In genomic region chr10:121256115-121256825, GRCm38 (mm10) we compare ENCODE assay signal across 8 mouse cellular contexts.
A peak's percentile ranks its signal among the peaks of the same experiment; 100 is the strongest.
DNase-seq lines count a peak whose midpoint lies in the region; ATAC-seq lines count a peak whose summit lies in the region.

No protein-coding gene starts in this region.

- H3K4me1 ChIP-seq in heart, embryonic 11.5 days (ENCODE audit: control insufficient read depth, insufficient read depth, low read length): no peaks in the 10 kb centered on the region
- H3K4me1 ChIP-seq in forebrain, embryonic 11.5 days (replicated peaks; ENCODE audit: control insufficient read depth, insufficient read depth, low read length): no peaks in the 10 kb centered on the region
- H3K4me1 ChIP-seq in hindbrain, embryonic 15.5 days (replicated peaks): no peaks in the 10 kb centered on the region

- no peak for ATAC-seq in heart, embryonic 11.5 days (replicated peaks; ENCODE audit: insufficient number of reproducible peaks, low FRiP score, low TSS enrichment)
- peak; percentile 67 for ATAC-seq in cerebellum, adult (ENCODE audit: insufficient number of reproducible peaks, low FRiP score, low TSS enrichment)
- no peak; the same call in 1 of the 2 replicates for ATAC-seq in forebrain, embryonic 11.5 days (replicated peaks; ENCODE audit: low FRiP score)
- ATAC-seq in hindbrain, embryonic 15.5 days (ENCODE audit: low FRiP score, low read depth): peak; percentile 30; the same call in 1 of the 2 replicates
- ATAC-seq in megakaryocyte progenitor cell, adult 5-6 weeks (replicated peaks; ENCODE audit: poor library complexity): peak; percentile 93

- H3K4me2 ChIP-seq in heart, embryonic 11.5 days: no peak overlapping the region
- no peak overlapping the region for H3K4me2 ChIP-seq in forebrain, embryonic 11.5 days (ENCODE audit: low read depth, low read length, severe bottlenecking)
- no peak overlapping the region for H3K4me2 ChIP-seq in hindbrain, embryonic 15.5 days

- peak; percentile 57 for DNase-seq in heart, adult 8-10 months (ENCODE audit: low spot score)
- peak; percentile 89 for DNase-seq in forebrain, embryonic 11.5 days (ENCODE audit: low spot score)
- peak; percentile 43 to 61 for DNase-seq in layer of hippocampus, postnatal 36 days
- peak; percentile 56 for DNase-seq in right cerebral cortex, postnatal 14 days

- H3K9ac ChIP-seq in heart, embryonic 11.5 days (ENCODE audit: low read depth, low read length): no peak overlapping the region
- H3K9ac ChIP-seq in forebrain, embryonic 11.5 days (ENCODE audit: low read length): no peak overlapping the region
- no peak overlapping the region for H3K9ac ChIP-seq in hindbrain, embryonic 15.5 days

- H3K4me3 ChIP-seq in heart, embryonic 11.5 days (ENCODE audit: low read depth, low read length): no peak overlapping the region
- H3K4me3 ChIP-seq in forebrain, embryonic 11.5 days (ENCODE audit: low read depth, low read length): no peak overlapping the region
- H3K4me3 ChIP-seq in hindbrain, embryonic 15.5 days: no peak overlapping the region

- no peaks in the 10 kb centered on the region for H3K9me3 ChIP-seq in heart, embryonic 11.5 days (replicated peaks; ENCODE audit: control insufficient read depth, low read length)
- H3K9me3 ChIP-seq in forebrain, embryonic 11.5 days (ENCODE audit: control insufficient read depth, low read length): no peaks in the 10 kb centered on the region
- H3K9me3 ChIP-seq in hindbrain, embryonic 15.5 days: no peaks in the 10 kb centered on the region

- 24% methylated on average over 17 of the region's 17 CpGs for WGBS in heart, embryonic 11.5 days (ENCODE audit: insufficient replicate concordance)
- WGBS in forebrain, embryonic 11.5 days: 24% methylated on average over 17 of the region's 17 CpGs
- 26% methylated on average over 17 of the region's 17 CpGs for WGBS in hindbrain, embryonic 15.5 days

- no peaks in the 10 kb centered on the region for H3K36me3 ChIP-seq in heart, embryonic 11.5 days (ENCODE audit: control insufficient read depth, insufficient read depth, low read length)
- H3K36me3 ChIP-seq in forebrain, embryonic 11.5 days (ENCODE audit: control insufficient read depth, insufficient read depth, low read length): no peaks in the 10 kb centered on the region
- H3K36me3 ChIP-seq in hindbrain, embryonic 15.5 days: no peaks in the 10 kb centered on the region

- no peak overlapping the region for H3K27ac ChIP-seq in heart, embryonic 11.5 days (ENCODE audit: low read depth, low read length)
- H3K27ac ChIP-seq in forebrain, embryonic 11.5 days (ENCODE audit: low read depth, low read length): no peak overlapping the region
- no peak overlapping the region for H3K27ac ChIP-seq in hindbrain, embryonic 15.5 days (replicated peaks)

- H3K27me3 ChIP-seq in heart, embryonic 11.5 days (ENCODE audit: control insufficient read depth, insufficient read depth, low read length): no peaks in the 10 kb centered on the region
- H3K27me3 ChIP-seq in forebrain, embryonic 11.5 days (ENCODE audit: control insufficient read depth, insufficient read depth, low read length): no peaks in the 10 kb centered on the region; the same call in 1 of the 2 replicates
- peaks cover 6% of the 10 kb centered on the region; the same call in 1 of the 2 replicates for H3K27me3 ChIP-seq in hindbrain, embryonic 15.5 days

Comparison
In these comparisons a context has a peak if more than half of its experiments do, and no peak if none do; other contexts are left out.
1. ATAC-seq: peak in cerebellum, adult (single experiment), hindbrain, embryonic 15.5 days (single experiment) and megakaryocyte progenitor cell, adult 5-6 weeks (single experiment); none in heart, embryonic 11.5 days (single experiment) and forebrain, embryonic 11.5 days (single experiment).
2. Peak in every context shown above with its lines, with median percentiles within 50 percentile points of each other: DNase-seq.